Mouse (Mus musculus): ENCODE measurements around the gene Golga4.

DNA sequence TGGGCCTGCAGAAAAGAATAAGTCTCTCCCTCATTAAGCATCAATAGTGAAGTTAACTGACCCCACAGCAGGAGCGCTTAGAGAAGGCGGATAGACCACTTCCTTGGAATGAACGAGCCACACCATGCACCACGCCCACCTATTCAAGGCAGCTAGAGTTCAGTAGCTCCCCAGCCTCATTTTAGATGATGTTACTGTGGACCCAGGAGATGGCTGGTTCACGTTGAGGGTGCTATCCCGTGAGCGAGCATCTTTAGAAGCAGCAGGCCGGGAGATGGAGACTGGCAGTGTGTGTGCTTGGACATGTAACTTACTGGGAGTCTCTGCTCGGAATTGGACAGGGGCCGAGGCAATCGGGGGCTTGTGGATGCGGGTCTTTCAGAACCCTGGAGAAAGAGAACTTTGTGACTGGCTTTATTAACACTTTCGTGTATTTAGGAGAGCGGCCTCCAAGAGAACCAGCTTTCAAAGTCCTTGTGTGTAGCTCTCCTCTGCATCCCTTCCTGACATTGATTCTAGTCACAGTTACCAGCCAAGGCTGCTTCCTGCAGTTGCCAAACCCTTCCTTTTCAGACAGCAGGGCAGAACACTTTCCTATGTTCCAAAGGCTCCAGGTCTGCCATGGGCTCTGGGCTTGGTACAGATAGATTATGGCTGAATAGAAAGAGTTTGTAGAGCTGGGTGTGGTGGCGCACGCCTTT is 101.8 kb downstream of the Golga4 start:
- TF ChIP-seq POLR2A (IDR thresholded peaks at IDR 0.05; ENCODE audit: insufficient read length, low read depth), result no peak
- no peak for TF ChIP-seq MAX (IDR thresholded peaks at IDR 0.05; ENCODE audit: low read depth)
- TF ChIP-seq CEBPB (IDR thresholded peaks at IDR 0.05; ENCODE audit: insufficient read depth, poor library complexity, severe bottlenecking), result no peak
- no peak for TF ChIP-seq MYOD1 (IDR thresholded peaks at IDR 0.05; ENCODE audit: control insufficient read depth in 1 of 3, insufficient read length in 2 of 3, low read depth in 2 of 3)
- no peak for TF ChIP-seq E2F4 (IDR thresholded peaks at IDR 0.05; ENCODE audit: insufficient read depth)
- TF ChIP-seq USF1 (IDR thresholded peaks at IDR 0.05; ENCODE audit: low read depth), result no peak
- TF ChIP-seq TCF12 (IDR thresholded peaks at IDR 0.05; ENCODE audit: insufficient read depth, poor library complexity, severe bottlenecking), result no peak
- TF ChIP-seq MYOG (IDR thresholded peaks at IDR 0.05; ENCODE audit: control insufficient read depth in 1 of 3, insufficient read depth in 1 of 3, insufficient read length in 2 of 3, low read depth in 2 of 3), result no peak
